Mouse (Mus musculus): ENCODE data around the gene Itprip.

The Itprip gene

DNA sequence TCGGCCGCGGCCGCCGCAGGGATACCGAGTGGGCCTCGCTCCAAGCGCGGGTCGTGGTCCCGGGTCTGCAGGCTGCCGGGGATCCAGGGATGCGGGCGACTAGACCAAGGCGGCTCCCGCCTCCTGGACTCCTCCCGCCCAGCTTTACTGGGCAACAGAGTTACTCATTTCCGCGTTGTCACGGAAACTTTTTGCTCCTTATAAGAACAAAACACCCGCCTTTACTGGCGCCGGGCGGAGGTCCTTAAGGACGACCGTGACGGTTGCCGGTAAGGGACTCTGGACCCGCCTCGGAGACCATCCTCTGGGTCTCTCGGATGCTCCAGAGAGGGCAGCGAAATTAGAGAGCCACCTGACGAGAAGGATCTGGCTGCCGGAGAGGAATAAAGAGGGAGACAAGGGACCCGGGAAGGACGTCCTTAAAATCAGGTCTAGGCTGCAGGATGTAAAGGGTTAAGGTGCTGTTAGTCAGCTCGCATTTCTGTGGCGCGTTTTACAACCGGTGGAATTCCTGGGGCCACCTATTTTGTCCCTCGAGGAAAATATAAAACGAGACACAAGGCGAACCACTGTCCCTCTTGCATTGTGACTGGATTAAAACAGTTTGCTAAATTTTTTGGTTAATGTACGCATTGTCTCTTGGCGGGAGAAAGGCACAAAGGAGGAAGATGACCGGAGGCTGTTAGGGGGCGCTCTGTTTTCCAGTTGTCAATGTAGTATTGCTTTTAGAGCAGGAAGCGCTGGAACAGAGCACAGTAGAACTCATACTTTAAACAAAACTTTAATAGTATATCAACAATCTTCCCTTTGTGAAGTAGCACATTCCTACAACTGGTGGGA is at the start of gene Itprip, which contains the start of gene Cfap43:
Gene Itprip (minus strand): TSS at position 174 of the 840 bp plus-strand sequence.
Gene Cfap43 (minus strand): TSS at position 162 of the 840 bp plus-strand sequence.
- ATAC-seq (ENCODE audit: low TSS enrichment) = peak; percentile 87

DNA sequence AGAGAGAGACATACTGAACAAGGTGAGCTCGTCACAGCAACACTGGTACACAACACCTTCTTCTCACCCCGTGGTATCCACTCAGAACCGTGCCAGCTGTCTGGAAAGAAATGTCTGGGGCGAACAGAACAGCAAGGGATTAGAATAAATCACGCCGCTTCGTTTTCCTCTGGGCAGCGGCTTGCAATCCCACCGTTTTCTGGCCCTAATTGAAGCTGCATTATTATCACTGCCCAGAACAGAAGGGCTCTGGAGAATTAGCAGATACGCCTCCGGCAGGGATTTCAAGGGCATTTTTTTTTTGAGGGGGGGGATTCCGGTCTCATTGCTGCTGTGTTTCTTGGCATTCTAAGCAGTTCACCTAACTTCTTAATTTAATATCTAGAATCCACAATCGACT is 39.1 kb upstream of the Itprip start:
- ATAC-seq (ENCODE audit: low TSS enrichment) = no peak

DNA sequence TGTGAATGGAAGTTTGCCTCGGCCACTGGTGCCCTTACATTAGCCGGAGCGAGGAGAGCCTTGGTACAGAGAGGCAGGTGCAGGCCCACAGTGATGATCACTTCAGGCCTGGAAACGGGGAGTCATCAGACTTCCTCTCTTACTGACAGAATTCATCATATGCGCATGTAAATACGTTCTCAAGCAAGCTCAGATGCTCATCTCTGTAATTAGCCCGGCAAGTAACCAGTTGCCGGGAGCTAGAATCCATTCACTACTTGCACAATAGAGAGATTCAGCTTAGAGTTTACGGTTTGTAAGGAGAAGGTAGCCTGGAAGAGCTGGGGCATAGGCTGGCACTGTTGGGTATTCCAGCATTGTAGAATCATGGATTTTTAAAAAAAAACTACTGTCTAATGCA is 34.1 kb upstream of the Itprip start:
- no peak; the same call in 1 of the 2 replicates for ATAC-seq (ENCODE audit: low TSS enrichment)

DNA sequence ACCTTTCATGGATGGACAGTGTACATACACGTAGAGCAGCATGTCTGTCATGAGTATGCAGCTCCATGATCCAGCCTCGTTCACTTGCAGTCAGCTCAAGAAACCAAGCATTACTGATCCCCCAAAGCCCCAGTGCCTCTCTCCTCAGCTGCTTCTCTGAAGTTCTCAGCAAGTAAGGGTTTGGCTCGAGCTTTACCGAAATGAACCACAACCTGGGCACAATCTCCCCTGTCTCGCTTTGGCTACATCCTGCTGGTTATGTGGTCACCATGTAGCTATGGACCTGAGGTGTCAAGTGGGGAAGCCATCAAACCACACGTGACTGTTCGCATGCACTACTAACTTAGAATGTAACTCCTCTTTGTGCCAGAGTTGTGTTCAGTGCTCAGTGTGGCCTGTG is 31.8 kb upstream of the Itprip start:
- ATAC-seq (ENCODE audit: low TSS enrichment) = no peak

DNA sequence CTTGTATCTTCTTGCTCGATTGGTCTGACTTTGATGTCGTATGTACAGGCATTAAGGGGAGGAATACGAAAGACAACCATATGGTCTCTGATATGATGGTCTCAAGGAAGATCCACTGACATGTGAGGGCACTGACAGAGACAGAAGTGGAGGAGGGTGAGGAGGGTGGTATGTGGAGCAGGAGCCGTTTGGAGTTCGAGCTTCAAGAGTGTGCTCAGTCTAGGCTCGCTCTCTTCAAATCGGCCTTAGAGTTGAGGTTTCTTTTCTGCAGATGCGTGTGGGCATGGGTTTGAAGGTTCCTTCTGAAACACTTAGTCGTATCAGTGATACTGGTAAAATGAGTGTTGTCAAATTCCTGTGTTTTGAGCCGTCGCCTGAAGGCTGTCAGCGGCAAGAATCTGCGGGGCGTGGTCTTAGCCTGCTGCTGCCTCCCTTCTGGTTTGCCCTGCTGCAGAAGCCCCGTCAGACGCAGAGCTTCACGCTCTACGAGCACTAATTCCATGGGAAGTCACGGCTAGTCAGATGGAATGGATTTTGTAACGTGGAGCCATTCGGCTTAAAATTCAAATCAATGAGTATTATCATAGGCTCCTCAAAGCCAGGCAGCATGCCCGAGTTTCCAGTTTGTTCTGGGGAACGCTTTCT is 27.8 kb upstream of the Itprip start:
- no peak for ATAC-seq (ENCODE audit: low TSS enrichment)

GRCm38 (mm10) chr19:47939361-47939760 is 20.3 kb upstream of the Itprip start:
- ATAC-seq (ENCODE audit: low TSS enrichment) = peak; percentile 95

- ATAC-seq (ENCODE audit: low TSS enrichment) = peak; percentile 39
These were observed 18.6 kb upstream of the Itprip start, which contains the start of gene Cfap58 for GRCm38 (mm10) chr19:47937443-47938406. Cfap58 (plus strand) TSS chr19:47937675.

DNA sequence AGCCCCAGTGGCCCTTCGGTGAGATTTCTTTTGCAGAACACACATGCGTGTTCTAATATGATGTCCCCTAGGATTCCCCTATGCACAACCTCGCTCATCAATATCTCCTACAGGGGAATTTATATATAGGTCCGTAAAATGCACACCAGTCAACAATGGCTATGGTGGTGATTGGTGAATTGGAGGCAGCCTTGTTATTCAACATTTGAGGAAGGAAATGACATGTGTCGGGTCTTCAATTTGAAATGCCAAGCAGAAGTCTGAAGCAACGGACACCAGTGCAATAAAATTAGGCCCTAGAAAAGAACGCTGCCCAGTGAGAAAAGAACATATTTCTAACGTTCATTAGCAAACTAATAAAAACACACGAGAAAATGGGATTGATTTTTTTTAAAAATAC is 17.8 kb upstream of the Itprip start:
- no peak for ATAC-seq (ENCODE audit: low TSS enrichment)

DNA sequence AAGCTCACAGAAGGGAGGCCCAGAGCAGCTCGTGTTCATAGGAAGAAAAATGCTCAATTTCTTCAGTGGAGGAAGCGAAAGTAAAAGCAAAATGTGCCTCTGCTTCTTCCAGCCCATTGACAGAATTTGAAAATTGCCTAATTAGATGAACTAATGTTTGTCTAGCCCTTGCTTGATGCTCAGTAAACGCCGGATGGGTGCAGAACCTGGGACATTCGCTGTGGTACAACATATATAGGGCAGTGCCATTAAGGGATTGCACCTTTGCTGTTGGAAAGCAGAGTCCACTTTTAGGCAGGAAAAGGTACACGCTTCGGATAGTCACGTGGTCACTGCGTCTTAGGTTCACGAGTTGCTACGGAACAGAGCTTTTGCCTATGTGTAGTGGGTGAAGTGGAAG is 17.4 kb upstream of the Itprip start:
- no peak for ATAC-seq (ENCODE audit: low TSS enrichment)

DNA sequence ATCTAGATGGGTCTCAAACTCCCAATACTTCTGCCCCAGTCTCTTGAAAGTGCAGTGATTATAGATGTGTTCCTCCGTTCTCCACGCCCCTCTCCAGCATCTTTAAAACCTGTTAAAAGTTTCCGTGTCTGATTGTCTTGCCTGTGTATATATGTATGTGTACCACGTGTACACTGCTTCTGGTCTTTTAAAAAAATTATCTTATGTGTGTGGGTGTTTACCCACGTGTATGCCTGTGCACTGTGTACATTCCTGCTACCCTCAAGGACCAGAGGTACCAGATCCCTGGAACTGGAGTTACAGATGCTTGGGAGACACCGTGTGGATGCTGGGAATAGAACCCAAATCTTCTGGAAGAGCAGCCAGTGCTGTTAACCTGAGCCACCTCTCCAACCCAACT is 16.4 kb upstream of the Itprip start:
- no peak for ATAC-seq (ENCODE audit: low TSS enrichment)

GRCm38 (mm10) chr19:47934636-47935238 is 15.6 kb upstream of the Itprip start:
- no peak for ATAC-seq (ENCODE audit: low TSS enrichment)

- no peak for ATAC-seq (ENCODE audit: low TSS enrichment)
These were observed 15.0 kb upstream of the Itprip start for GRCm38 (mm10) chr19:47934146-47934545.

- peak; percentile 89 for ATAC-seq (ENCODE audit: low TSS enrichment)
These were observed 13.0 kb upstream of the Itprip start for GRCm38 (mm10) chr19:47931982-47932638.

GRCm38 (mm10) chr19:47929043-47929442 is 9.9 kb upstream of the Itprip start:
- ATAC-seq (ENCODE audit: low TSS enrichment) = no peak

- no peak for ATAC-seq (ENCODE audit: low TSS enrichment)
These were observed 7.9 kb upstream of the Itprip start for GRCm38 (mm10) chr19:47927032-47927431.

GRCm38 (mm10) chr19:47925819-47926218 is 6.7 kb upstream of the Itprip start:
- ATAC-seq (ENCODE audit: low TSS enrichment) = no peak

DNA sequence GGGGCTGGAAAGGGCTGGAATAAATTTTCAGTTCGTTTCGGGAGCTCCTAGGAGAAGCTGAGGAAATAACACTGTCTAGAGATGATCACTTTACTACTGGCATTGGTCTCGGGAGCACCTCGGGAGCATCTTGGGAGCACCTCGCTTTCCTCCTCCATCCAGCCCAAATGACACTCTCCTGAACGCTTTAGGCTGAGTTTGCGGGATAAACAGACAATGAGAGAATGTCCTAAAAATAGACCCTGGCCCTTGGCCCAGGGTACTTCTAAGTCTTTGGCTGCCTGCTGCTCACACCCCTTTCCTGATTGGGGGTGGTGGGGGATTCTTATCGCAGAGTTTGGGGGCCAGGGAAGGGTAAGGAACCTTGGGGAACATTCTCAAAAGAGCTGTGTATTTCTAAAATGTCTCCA is 872 bp upstream of the Itprip start:
- no peak for ATAC-seq (ENCODE audit: low TSS enrichment)

DNA sequence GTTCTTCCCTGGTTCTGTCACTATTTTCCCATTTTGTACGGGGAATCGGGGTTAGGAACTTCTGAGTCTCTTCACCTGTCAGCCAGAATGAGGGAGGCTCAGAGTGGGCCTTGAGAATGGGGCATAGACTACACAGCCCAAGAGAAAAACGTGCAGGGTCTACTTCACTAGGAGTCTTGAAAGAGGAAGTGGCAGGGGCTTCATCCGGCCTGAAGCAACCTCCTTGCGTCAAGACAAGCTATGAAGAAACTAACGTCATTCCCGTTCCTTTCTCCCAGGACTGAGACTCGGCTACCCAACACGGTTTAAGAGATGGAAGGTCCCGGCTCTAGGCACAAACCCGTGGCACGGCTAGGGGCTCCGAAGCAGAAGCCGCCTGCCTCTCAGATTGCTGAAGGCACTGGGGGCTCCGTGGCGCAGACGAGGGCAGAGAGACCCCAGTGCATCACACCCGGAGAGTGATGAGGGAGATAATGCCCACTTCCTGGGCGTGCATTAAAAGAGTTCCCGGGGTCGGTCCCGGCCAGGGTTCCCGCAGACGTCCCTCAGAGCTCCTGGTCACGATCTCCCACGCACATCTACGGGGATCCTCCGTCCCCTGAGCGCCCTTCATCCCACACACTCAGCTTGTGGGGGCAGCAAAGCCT is 521 bp downstream of the Itprip start:
- ATAC-seq (ENCODE audit: low TSS enrichment) = 0 out of 2 replicates have a peak, but pooled peaks have one; percentile 25

DNA sequence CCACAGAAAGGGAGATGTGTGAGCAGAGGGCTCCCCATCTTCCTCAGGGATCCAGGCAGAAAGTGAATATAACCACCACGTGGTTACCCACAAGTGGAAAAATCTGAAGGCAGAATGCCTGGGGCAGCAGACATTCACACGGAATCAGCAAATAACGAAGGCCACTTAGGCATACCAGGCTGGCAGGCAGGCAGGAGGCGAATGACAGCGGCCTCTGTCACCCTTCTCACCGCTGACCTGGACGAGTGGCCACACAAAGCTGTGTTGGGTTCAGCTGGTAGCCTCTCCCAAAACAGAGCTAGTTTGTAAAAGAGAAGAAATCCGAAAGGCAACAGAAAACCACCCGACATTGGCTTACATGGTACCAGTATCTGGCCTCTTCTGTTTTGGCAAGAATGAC is 1.1 kb downstream of the Itprip start:
- no peak for ATAC-seq (ENCODE audit: low TSS enrichment)

- ATAC-seq (ENCODE audit: low TSS enrichment) = no peak
These were observed 1.7 kb downstream of the Itprip start for GRCm38 (mm10) chr19:47917396-47917795.
